Mouse (Mus musculus) lung, postnatal 10 days (tissue): ENCODE data around the gene Aspn.
"Not testable (repeated sequence)": the region's sequence is repeated elsewhere in the genome, so short reads cannot be mapped to it uniquely, and the experiment has no call there.

Experiments
- DNase-seq: peaks from one replicate; pipeline ENCODE4 v3.0.0; 2021

Aspn gene

DNA sequence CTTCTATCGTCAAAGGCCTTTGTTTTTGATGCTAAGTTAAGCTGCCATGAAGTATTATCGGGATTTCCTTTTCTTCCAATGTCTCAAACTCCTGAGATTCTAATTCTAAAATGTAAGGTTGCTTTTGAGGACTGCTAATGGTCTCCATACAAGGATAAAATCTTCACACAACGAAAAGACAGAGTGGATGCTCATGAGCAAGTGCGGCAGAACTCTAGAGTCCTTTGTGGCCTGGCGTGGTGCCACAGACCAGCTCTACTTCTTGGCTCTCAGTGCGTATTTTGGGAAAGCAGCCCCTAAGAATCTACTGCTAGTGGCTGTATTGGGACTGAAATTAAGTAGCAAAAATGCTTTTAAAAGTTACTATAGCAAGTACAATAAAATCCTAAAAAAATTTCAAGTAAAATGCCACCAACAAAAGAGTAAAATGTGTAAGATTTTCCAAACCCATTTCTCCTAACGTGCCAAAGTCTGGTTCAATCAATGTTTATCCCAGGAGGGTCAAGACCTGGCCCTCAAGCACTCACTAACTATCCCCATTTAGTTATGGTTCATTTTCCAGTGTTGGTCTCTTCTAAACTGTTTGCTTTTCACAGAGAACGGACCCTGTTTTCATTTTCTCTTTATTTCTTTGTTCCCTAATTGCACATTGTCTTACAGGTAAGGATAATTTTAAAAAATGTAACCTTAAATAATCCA lies 40.2 kb downstream of the Aspn start:
- peak; percentile 42 for DNase-seq

DNA sequence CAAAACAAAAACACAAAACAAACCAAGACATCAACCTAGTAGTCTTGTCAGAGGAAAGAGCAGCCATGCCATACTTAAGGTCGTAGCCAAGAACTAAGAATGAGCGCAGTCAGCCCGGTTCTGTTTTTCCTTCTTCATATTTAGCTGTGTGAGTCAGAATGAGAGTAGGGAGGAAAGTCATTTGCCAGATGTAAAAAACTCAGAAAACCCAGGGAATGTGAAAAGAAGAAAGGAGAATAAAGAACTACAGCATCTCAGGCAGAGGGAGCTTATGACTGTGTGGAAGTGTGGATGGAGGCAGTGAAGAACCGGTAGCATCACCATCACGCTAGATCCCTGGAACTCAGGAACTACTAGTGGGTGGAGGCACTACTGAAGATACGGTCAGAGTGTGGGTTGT lies 41.8 kb downstream of the Aspn start:
- DNase-seq = no peak

DNA sequence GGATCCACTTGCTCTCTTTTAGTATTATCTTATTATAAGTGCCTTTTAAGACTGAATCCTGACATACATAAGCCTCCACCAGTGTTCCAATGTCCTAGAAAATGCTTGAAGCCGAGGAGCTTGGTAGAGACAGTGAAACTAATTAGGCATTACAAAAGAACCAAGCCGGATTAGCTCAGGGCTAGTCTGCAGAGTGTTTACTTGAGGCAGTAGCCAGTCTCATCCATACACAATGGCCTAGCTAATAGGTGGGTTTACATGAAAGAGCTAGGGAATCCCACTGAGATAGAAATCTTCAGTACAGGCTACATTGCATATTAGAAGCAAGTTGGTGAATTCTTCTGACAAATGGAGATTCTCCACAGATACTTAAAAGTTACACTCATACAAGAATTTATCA lies 58.3 kb downstream of the Aspn start:
- DNase-seq = not testable (repeated sequence)

DNA sequence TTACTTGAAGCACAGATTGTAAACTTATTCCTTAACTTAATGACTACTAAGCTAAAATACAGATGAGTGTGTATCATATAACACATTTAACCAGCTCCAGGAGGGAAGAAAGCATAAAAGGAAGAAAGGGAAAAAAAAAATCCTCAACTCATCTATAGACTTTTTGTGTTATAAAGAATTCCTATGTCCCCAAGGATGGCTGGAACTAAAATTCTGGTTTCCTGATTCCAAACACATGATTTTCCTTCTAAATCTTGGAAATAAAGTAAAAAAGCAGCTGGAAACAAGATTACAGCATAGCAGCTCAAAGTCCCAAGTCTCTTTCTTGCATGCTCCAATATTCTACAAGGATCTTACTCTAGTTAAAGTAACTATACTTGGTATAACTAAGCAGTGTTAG lies 59.4 kb downstream of the Aspn start:
- no peak for DNase-seq

DNA sequence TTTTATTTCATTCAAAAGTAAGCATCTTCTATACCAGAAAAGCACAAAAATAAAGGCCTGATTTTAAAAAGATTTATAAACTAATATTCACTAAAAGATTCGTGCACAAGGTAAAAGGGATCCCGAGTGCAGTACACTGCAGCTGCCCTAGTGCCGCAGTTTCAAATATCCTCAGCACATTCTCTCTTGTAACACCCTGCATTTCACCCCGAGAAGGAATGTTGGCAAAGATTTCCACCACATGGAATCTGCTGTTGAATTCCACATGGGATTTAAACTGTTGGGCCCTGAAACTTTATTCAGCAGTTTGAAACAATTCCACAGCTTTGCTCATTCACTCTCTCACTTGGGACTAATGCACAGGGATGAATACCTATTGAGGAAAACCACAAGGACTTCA lies 63.5 kb downstream of the Aspn start, which contains the start of gene Ogn:
Ogn (plus strand) TSS at position 333 of the 400 bp plus-strand sequence.
- peak; percentile 71 for DNase-seq

DNA sequence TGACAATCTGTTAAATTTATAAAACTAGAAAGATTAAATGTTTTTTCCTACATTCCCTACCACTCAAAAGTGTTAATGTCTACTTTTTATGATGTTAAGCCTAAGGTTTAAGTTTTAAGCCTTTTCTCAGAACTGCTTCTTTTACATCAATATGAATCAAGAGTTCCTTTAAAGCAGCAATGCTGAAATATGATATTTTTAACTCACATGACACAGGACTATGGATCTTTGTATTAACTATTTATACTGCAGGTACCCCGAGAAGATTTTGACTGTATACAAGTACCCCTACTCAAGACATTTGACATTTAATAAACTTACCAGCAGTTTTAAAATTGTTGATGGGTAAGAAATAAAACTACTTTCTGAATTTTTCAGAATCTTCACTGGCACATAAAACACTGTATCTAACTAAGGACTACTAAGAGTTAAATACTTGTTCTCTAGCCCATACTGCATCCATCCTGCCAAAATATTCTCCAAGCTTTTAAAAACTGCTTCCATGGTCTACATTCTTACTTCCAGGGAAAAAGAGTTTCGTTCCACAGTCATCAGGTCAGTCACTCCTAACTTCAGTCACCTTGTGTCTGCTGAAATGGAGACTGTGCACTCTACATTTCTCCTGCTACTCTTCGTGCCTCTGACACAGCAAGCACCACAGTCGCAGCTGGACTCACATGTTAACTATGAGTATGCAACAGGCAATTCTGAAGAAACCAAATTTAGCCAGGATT lies 64.5 kb downstream of the Aspn start:
- DNase-seq = no peak

DNA sequence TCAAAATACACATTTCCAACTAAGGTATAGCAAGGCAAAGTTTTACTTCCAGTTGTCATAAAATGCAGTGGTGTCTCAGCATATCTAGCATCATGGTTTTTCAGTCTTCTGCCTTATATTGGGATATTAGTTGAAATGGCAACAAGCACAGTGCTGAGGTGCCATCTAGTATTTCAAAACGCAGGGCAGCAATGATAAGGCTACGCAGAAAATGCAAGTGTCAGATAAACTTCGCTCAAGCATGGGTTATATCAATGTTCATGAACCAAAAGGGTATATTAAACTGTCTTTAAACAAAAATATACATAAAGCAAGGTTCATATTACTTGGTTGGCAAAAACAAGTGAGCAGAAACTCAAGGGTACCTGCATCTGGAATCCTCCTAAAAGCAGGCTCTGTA lies 72.8 kb downstream of the Aspn start:
- DNase-seq = no peak
